Mouse (Mus musculus): ENCODE measurements around the gene Ncapd2.

- TF ChIP-seq EP300 (IDR thresholded peaks at IDR 0.05; ENCODE audit: low read depth), result no peak
- no peak for TF ChIP-seq CTCF (IDR thresholded peaks at IDR 0.05; ENCODE audit: low read depth)
These were observed 685 bp downstream of the Ncapd2 start for GRCm38 (mm10) chr6:125190816-125191215.

Data from liver, embryonic 14.5 days (tissue).